Mouse (Mus musculus) neural tube, embryonic 15.5 days (tissue): ENCODE measurements around the gene Msi2. TPM values are rescaled to one million over a fixed set of nuclear protein-coding genes. Genes with fewer than 3 reads are reported as not detected.

Source experiments
- ATAC-seq: fragments of 200-750 bp; cut with Nextera tagmentation; 2 replicates; pipeline ENCODE4 v1.8.0; 2017; ENCODE audit warnings: mild to moderate bottlenecking, moderate TSS enrichment, moderate library complexity; ENCODE audit not compliant: low FRiP score
- H3K27ac ChIP-seq: fragments of 300-500 bp; sonication (generic); replicated peaks from 2 replicates; pipeline ENCODE4 v1.5.1; 2015; ENCODE audit warnings: mild to moderate bottlenecking, inconsistent platforms
- H3K27me3 ChIP-seq: fragments of 300-500 bp; sonication (generic); replicated peaks from 2 replicates; pipeline ENCODE4 v1.6.1; 2015; ENCODE audit warnings: inconsistent platforms
- H3K36me3 ChIP-seq: fragments of 300-500 bp; sonication (generic); 2 replicates; pipeline ENCODE4 v1.6.1; 2015; ENCODE audit warnings: inconsistent platforms
- H3K4me1 ChIP-seq: fragments of 300-500 bp; sonication (generic); 2 replicates; pipeline ENCODE4 v1.6.1; 2015; ENCODE audit warnings: inconsistent platforms
- H3K4me2 ChIP-seq: fragments of 300-500 bp; sonication (generic); 2 replicates; pipeline ENCODE4 v1.6.1; 2015; ENCODE audit warnings: inconsistent platforms, mild to moderate bottlenecking, moderate library complexity
- H3K4me3 ChIP-seq: fragments of 300-500 bp; sonication (generic); replicated peaks from 2 replicates; pipeline ENCODE4 v1.5.1; 2015; ENCODE audit warnings: mild to moderate bottlenecking, inconsistent platforms
- H3K9ac ChIP-seq: fragments of 300-500 bp; sonication (generic); replicated peaks from 2 replicates; pipeline ENCODE4 v1.6.1; 2015; ENCODE audit warnings: mild to moderate bottlenecking, inconsistent platforms
- H3K9me3 ChIP-seq: fragments of 300-500 bp; sonication (generic); replicated peaks from 2 replicates; pipeline ENCODE4 v1.6.1; 2016; ENCODE audit warnings: inconsistent platforms
- WGBS: fragments of 180-500 bp; shearing (Covaris S2); methylation state at CpG from one replicate; pipeline ENCODE4 v1.1.7; 2015; ENCODE audit warnings: mixed read lengths; 5-methylcytosine and 5-hydroxymethylcytosine counted together
- polyA plus RNA-seq: library from polyadenylated mRNA; unstranded; fragments of >200 nt; fragmentation: Nextera tagmentation; extraction: Ambion mirVana; gene quantifications from 2 replicates; pipeline ENCODE4 v1.2.1, GENCODE M21; 2015

Gene Msi2
- polyA plus RNA-seq, 1 experiment from 2014 or later: 20.7 TPM

DNA sequence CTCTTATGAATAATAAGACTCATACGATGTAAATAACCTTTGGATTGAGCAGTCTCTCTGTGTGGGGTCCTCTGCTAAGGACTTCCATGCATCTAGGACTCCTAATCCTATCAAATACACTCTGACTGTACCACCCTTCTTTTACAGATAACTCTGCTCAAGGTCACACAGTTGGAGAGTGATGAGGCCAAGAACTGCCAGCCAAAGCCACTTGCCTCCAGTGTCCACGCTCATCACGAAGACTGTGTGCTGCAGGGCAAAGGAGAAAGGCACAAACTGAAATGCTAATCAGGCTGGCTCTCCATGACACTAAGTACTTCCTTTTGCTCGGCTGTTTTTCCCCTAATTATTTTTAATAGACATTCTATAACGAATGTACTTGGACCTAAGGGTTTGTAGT is 153.9 kb downstream of the Msi2 start:
- Histone ChIP-seq H3K9ac (no peak overlapping the region), H3K4me2 (no peak overlapping the region), H3K36me3 (no peaks in the 10 kb centered on the region), H3K4me3 (no peak overlapping the region), H3K27ac (no peak overlapping the region), H3K27me3 (no peaks in the 10 kb centered on the region), H3K9me3 (no peaks in the 10 kb centered on the region), H3K4me1 (peaks cover 47% of the 10 kb centered on the region)
- ATAC-seq: no peak
- 38% methylated on average over 5 of the region's 5 CpGs for WGBS

DNA sequence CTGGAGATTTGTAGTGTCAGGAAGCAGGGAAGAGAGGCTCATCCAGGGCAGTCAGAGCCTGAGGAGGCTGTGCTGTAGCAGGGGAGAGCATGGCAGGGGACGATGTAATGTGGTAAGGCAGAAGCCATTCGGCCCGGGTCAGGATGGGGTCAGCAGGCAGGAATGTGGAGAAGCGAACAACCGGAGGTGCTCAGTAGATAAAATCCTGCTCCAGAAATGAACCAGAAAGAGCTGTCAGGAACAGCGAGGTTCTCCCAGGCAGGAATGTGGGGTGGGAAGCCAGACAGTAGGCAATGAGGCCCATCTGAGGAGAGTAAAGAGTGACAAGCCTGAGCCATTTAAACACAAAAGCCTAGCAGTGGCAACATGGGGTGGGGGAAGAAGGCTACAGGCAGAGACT is 157.1 kb downstream of the Msi2 start:
- peak overlapping the region; percentile 64 for H3K27ac ChIP-seq
- WGBS: 25% methylated on average over 6 of the region's 6 CpGs
- H3K4me1 ChIP-seq: peaks cover 58% of the 10 kb centered on the region
- H3K27me3 ChIP-seq: no peaks in the 10 kb centered on the region
- H3K4me2 ChIP-seq: no peak overlapping the region
- no peaks in the 10 kb centered on the region for H3K9me3 ChIP-seq
- ATAC-seq: no peak
- H3K9ac ChIP-seq: no peak overlapping the region
- no peaks in the 10 kb centered on the region for H3K36me3 ChIP-seq
- no peak overlapping the region for H3K4me3 ChIP-seq

DNA sequence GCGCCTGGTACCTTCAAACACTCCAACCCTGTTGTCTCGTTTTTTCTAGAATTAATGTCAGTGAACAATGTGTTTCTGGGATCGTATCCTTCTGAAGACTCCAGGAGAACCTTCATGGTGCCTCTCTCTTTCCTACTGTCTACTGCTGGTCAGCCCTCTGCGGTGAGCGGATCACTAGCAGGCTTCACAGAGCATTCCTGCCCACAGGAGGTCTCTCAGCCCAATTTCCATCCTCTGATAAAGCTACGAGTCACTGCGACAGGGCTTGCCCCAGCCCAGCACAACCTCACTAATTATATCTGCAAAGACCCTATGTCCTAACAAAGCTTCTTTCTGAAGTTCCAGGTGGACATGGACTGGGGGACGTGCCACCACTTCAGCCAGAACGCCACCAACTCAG is 157.7 kb downstream of the Msi2 start:
- Histone ChIP-seq H3K36me3 (no peaks in the 10 kb centered on the region), H3K4me1 (peaks cover 62% of the 10 kb centered on the region), H3K4me2 (no peak overlapping the region), H3K27ac (no peak overlapping the region), H3K9ac (no peak overlapping the region), H3K27me3 (no peaks in the 10 kb centered on the region), H3K9me3 (no peaks in the 10 kb centered on the region), H3K4me3 (no peak overlapping the region)
- ATAC-seq: no peak
- WGBS: 76% methylated on average over 9 of the region's 9 CpGs

DNA sequence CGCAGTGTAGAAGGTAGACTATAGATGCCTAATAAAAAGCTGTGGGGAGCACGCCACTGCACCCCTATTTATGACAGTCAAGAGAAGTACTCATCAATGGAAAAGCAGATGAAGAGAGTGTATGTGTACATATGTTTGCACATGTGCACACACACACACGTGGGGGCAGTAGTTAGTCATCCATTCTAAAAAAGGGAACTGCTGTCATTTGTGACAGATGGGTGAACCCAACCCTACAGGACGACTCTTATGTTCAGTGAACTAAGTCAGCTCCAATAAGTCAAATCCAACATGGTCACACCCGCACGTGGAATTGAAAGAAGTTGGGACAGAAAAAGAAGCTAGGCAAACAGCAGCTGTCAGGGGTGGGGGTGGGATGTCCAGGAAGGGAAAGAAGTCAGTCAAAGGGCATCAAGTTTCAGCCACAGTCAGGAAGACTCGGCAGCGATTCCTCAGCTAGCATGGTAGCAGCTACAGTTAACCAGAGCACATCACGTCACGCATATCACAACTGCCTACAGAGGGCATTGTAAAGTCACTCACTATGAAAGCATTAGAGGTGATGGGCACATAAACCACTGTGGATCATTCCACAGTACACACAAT is 158.8 kb downstream of the Msi2 start:
- no peak for ATAC-seq
- no peaks in the 10 kb centered on the region for H3K9me3 ChIP-seq
- H3K9ac ChIP-seq: no peak overlapping the region
- 40% methylated on average over 10 of the region's 10 CpGs for WGBS
- H3K27me3 ChIP-seq: no peaks in the 10 kb centered on the region
- no peaks in the 10 kb centered on the region for H3K36me3 ChIP-seq
- H3K4me1 ChIP-seq: peaks cover 70% of the 10 kb centered on the region
- H3K27ac ChIP-seq: peak overlapping the region; percentile 54; the same call in 1 of the 2 replicates
- H3K4me3 ChIP-seq: no peak overlapping the region
- H3K4me2 ChIP-seq: no peak overlapping the region

DNA sequence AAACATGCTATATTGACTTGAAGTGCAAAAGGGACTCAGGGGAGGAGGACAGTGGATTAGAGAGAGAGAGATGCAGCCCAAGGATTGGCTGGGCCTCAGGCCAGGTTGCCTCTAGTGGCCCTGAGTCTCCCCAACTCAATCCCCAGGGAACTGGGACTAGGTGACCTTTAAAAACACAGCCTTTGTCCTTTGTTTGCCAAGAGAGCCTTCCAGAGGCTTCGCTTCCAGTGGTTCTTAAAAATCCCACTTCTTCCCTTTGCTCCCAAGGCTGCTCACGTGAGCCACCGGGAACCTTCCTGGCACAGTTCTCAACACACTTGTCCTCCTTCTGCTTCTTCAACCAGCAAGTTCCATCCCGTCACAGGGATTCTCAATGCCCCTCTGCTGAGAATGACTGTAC is 159.6 kb downstream of the Msi2 start:
- Histone ChIP-seq H3K9me3 (no peaks in the 10 kb centered on the region), H3K4me1 (peaks cover 77% of the 10 kb centered on the region), H3K27ac (peak overlapping the region; percentile 54; the same call in 1 of the 2 replicates)

DNA sequence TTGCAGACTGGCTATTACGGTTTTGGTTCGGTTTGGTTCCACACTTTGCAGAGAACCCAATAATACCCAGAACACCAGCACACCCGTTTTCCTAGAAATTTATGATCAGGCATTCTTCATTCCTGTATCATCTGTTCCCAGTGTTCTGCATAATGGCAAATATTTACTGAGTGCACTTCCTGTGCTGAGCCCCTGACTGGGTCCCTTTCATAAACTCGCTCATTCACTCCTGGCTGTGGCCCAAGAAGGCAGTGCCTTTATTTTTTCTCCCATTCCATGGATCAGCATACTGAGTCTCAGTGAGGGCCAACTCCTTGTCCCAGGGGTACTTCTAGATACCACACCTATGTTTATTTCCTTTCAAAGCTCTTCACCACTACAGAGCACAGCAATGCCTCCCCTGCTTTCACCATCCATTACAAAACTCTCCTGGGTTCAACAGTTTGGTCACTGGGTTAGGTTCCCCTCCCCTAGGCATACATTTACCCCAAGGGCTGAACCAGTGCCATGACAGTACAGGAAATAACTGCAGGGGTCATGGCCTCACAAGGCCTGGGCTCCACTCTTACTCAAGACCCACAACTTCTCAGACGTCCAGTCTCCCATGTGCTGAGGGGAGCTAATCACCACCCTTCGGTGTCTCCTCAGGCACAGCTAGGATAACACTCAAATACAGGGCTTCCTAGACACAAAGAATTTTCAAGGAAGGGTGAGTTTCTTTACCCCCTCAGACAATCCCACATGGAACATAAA is 160.3 kb downstream of the Msi2 start:
- ATAC-seq: no peak
- Histone ChIP-seq H3K4me1 (peaks cover 84% of the 10 kb centered on the region), H3K36me3 (no peaks in the 10 kb centered on the region), H3K4me3 (no peak overlapping the region), H3K27me3 (no peaks in the 10 kb centered on the region), H3K9me3 (no peaks in the 10 kb centered on the region), H3K27ac (peak overlapping the region; percentile 24), H3K9ac (no peak overlapping the region), H3K4me2 (no peak overlapping the region)
- WGBS: 48% methylated on average over 6 of the region's 6 CpGs

More for the DNA sequence above, 159.6 kb downstream of the Msi2 start:
- H3K36me3 ChIP-seq: no peaks in the 10 kb centered on the region
- WGBS: 73% methylated on average over 4 of the region's 4 CpGs
- H3K27me3 ChIP-seq: no peaks in the 10 kb centered on the region
- no peak for ATAC-seq
- H3K4me2 ChIP-seq: no peak overlapping the region
- no peak overlapping the region for H3K9ac ChIP-seq
- H3K4me3 ChIP-seq: no peak overlapping the region

DNA sequence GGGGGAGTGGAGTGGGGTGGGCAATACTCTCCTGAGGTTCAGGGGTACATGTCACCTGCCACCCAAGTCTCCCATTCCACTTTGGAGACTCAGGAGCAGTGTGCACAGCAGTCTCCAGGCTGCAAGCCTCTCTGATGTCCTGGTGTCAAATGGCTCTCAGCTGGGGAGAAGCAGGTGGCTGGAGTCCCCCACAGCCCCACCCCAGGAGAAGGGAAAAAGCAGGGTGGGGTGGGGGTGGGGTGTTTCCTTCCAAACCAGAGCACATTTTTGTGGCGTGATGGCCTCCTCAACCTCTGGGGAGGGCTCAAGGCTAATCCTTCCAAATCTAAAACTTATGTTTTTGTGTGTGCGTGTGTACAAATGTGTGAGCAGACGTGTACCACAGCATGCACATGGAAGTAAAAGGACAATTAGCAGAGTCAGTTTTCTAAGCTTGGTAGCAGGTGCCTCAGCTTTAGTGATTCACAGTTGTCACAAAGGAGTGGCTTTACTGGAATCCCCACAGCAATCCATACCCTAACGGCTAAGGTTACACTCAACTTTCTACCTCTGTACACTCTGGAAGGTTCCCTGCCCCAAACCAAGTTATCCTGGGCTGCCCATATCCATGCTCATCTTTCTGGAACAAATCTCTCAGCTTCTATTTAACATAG is 161.1 kb downstream of the Msi2 start:
- Histone ChIP-seq H3K36me3 (no peaks in the 10 kb centered on the region), H3K27me3 (no peaks in the 10 kb centered on the region), H3K27ac (peak overlapping the region; percentile 20; the same call in 1 of the 2 replicates), H3K9me3 (no peaks in the 10 kb centered on the region), H3K4me2 (no peak overlapping the region), H3K4me1 (peaks cover 89% of the 10 kb centered on the region), H3K9ac (no peak overlapping the region), H3K4me3 (no peak overlapping the region)
- 62% methylated on average over 4 of the region's 4 CpGs for WGBS
- no peak for ATAC-seq

DNA sequence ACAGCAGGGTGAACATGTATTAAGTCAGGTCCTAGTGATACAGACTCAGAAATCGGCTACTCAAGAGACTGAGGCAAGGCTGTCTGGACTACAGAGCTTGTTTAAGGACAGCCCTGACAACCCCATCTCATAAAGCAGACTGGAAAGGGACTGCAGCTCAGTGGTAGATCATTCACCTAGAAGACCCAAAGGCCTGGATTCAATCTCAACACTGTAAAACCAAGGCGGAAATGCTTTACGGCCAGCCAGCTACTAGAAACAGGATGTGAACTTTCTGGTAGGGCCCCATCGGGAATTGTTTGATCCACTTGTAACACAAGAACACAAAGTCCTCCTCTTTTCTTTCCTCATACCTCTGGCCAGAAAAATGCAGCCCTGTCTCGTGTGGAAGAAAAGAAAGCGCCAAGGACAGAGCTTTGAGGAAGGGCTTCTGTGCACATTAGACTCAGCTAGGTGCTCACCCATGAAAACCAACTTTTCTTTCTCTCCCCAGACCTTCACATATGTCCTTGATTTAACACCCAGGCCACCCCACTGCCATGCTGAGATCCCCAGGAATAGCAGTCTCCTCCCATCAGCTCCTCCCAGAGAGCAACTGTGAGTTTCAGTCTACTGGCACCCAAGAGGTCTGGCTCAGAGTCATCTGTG is 162.3 kb downstream of the Msi2 start:
- no peaks in the 10 kb centered on the region for H3K36me3 ChIP-seq
- H3K9ac ChIP-seq: no peak overlapping the region
- no peaks in the 10 kb centered on the region for H3K9me3 ChIP-seq
- peaks cover 89% of the 10 kb centered on the region for H3K4me1 ChIP-seq
- 42% methylated on average over 6 of the region's 6 CpGs for WGBS
- no peak overlapping the region for H3K4me3 ChIP-seq
- no peaks in the 10 kb centered on the region for H3K27me3 ChIP-seq
- ATAC-seq: no peak
- peak overlapping the region; percentile 43 for H3K27ac ChIP-seq
- no peak overlapping the region for H3K4me2 ChIP-seq

DNA sequence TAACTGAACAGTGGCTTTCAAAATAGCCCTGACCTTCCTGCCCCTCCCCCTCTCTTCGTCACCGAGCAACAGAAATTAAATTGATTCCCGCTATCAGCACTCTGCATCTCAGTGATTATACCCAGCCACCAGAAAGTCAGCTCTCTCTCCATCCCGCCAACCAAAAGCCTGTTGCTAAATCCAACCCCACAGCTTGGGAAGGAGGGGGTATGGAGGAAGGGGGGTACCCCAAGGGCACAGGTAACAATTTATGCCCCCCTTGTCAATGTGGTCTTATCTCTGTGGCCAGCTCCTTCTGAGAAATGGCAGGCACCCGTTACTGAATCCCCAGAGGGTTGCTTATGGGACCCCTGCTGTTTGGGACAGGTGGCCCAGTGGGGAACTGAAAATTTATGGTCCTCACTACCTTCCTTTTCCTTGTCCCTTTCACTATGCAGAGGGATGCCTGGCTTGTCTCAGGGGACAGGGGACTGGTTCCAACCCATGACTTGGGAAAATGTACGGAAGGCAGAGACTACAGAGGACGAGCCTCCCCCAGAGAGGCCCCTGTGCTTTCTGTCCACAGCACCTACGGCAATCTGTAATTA is 163.0 kb downstream of the Msi2 start:
- Histone ChIP-seq H3K27ac (peak overlapping the region; percentile 43), H3K9me3 (no peaks in the 10 kb centered on the region), H3K4me2 (no peak overlapping the region), H3K4me1 (peaks cover 89% of the 10 kb centered on the region), H3K27me3 (no peaks in the 10 kb centered on the region), H3K4me3 (no peak overlapping the region), H3K9ac (no peak overlapping the region), H3K36me3 (no peaks in the 10 kb centered on the region)
- 27% methylated on average over 8 of the region's 8 CpGs for WGBS
- no peak for ATAC-seq

DNA sequence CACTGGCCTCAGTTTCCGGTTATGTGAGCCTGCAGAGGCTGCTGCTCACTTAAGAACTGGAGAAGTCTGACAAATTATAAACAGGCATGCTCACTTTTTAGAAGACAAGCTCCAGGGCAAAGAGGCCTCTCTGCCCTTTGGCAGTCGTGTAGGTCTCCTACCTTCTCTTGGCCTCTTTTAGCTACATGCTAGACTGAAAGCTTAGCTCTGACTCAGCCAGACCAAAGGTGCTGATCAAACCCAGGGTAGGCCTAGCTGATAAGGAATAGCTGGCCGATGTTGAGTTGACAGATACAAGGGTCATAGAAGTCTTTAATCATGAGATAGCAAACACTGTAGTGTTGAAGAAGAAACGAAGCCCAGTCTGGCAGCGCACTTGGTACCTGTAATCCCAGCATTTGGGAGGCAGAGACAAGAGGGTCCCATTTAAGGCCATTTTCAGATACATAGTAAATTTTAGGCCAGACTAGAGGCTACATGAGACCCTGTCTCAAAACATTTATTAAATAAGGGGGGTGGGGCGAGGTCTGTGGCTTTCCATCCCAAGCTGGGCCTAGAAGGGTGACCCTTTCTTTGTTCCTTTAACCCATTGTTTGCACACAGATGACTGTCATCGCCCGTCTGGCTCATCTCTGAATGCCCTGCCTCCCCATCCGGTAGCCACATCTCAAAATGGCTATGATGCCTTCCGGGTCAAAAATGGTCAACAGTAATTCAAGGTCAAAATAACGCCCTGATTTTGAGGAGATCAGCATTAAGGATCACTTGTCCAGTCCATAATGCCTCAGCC is 164.6 kb downstream of the Msi2 start:
- Histone ChIP-seq H3K36me3 (no peaks in the 10 kb centered on the region), H3K4me3 (no peak overlapping the region), H3K27me3 (no peaks in the 10 kb centered on the region), H3K4me2 (no peak overlapping the region), H3K9me3 (no peaks in the 10 kb centered on the region), H3K9ac (no peak overlapping the region), H3K4me1 (peaks cover 92% of the 10 kb centered on the region), H3K27ac (peak overlapping the region; percentile 39)
- no peak for ATAC-seq
- 68% methylated on average over 11 of the region's 11 CpGs for WGBS

DNA sequence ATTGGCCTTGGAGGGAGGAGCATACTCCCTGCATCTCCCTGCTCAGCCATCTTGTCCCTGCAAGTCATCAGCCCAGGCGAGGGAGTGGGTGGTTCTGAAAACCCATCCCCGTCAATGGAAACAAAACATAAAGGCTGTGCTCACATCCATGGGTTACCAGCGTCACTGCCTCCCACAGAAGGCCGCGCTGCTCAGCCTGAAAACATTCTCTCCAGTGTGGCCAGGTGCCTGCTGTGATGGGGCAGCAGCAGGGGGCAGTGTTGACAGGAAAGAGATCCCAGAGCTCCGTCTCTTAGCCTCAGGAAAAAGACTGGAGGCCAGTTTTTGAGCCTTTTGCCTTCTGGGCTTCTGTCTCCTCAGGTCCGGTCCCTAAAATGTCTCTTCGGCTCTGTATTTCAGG is 165.3 kb downstream of the Msi2 start:
- Histone ChIP-seq H3K4me1 (peaks cover 92% of the 10 kb centered on the region), H3K27ac (peak overlapping the region; percentile 39), H3K9me3 (no peaks in the 10 kb centered on the region), H3K27me3 (no peaks in the 10 kb centered on the region), H3K36me3 (no peaks in the 10 kb centered on the region), H3K4me2 (no peak overlapping the region), H3K9ac (no peak overlapping the region), H3K4me3 (no peak overlapping the region)
- 24% methylated on average over 8 of the region's 8 CpGs for WGBS
- no peak for ATAC-seq
